Mouse (Mus musculus) kidney, postnatal 36 days (tissue): ENCODE measurements around the gene Tpd52l2.

Experiments used
- DNase-seq, 2 experiments: peaks; one replicate each; pipeline ENCODE4 v3.0.0; 2021 to 2022; ENCODE audit warnings: mixed read lengths in 2 of 2

The Tpd52l2 gene

DNA sequence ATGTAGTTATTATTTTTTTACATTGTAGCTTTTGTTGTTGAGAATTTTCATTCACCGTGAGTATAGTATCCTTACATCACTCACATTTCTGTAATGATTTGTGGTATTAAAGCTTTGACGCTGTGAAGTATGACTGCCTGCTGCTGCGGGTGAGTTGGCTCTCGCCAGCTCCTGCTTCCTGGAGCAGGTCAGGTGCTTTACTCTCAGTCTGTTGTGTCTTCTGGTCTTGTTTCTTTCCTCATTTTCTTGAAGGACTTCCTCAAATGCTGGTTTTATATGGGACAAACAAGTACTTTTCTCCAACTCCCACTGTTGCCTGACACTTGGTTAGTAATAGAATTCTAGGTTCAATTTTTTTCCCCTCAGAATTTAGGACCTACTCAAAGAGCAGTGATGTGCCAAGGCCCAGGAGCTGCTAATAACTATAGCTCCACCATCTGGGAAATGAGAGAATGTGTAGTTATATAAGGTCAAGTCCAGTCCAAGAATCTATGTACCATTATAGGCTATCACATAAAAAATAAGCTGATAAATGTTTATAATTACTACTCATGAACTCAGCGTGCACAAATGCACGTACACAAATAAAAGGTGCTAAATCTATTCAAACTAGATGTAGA lies 44.9 kb downstream of the Tpd52l2 start:
- DNase-seq, result no peak

DNA sequence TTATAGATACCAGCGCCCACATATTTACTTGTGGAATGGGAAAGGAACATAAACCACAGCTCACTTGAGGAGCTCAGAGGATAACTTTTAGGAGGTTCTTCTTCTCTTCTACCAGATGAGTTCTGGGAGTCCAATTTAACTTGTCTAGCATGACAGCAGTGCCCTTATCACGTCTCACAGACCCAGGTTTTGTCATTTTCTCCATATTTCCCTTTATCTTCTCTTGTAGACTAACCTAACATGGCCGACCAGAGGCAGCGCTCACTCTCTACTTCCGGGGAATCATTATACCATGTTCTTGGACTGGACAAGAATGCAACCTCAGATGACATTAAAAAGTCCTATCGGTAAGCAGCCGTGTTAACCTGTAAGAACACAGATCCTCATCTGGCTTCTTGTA lies 49.2 kb downstream of the Tpd52l2 start:
- no peak for DNase-seq

DNA sequence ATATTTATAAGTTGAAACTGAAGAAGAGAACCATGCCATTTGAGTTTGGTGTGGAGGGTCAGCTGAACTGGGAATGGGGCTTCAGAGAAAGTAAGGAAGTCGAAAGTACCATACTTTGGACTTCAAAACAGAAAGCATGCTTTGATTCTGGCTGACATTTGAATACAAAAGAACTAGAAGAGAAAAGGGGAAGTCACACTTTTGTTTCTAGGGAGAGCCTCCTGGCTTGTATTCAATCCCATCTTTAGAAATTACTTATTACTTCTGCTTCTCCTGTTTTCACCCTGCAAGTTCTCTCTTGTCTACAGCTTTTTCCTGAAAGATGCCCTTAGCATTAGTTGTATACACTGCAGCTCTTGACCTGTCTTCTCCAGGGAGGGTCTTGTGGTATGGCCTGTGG lies 51.3 kb downstream of the Tpd52l2 start:
- no peak for DNase-seq

DNA sequence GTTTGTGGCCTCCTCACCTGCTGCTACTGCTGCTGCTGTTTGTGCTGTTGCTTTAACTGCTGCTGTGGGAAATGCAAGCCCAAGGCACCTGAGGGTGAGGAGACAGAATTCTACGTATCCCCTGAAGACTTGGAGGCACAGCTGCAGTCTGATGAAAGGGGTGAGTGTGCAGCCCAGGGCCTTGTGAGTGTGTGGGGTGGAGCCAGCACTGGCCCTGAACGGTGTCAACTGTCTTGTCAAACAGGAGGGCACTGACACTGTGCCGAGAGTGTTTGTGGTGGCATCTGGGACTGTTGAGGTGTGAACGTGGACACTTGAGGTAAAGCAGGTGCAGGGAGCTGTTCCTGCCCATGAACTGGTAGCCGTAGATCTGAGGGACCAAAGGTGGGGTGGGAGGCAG lies 51.7 kb downstream of the Tpd52l2 start:
- DNase-seq, result no peak

DNA sequence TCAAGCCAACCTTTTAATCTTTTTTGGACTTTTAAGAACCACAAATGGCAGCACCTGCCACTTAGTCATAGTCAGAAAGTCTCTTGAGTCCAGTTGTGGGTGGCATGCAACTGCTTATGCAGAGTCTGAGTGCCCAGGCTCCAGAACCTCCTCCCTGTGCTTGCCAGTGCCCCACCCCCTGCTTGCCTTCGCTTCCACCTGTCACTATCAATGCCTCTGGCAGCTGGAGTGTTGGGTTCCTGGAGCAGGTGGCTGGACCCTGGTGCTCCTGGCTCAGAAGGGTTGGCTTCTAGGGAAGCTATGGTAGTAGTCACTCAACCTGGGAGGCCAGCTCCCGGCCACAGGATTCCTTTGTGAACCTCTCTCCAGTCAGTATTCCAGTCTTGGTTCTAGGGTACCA lies 53.3 kb downstream of the Tpd52l2 start:
- no peak for DNase-seq

DNA sequence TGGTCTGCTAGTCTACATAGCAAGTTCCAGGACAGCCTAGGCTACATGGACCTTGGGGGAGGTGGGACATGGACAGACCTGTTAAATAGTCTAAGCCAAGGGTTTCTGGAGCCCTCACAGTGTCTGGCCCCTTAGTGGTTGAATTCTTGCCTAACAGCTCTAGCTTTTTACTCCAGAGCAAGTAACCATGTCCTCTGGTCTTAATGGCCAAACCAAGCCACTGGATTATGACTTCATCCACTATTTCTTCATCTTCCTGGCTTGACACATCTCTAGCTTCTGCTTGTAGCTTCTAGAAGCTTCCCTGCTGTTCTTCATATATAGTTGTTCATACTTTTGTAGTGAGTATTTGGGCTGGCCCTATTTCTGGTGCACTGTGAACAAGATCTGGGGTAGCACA lies 56.8 kb downstream of the Tpd52l2 start:
- no peak for DNase-seq

DNA sequence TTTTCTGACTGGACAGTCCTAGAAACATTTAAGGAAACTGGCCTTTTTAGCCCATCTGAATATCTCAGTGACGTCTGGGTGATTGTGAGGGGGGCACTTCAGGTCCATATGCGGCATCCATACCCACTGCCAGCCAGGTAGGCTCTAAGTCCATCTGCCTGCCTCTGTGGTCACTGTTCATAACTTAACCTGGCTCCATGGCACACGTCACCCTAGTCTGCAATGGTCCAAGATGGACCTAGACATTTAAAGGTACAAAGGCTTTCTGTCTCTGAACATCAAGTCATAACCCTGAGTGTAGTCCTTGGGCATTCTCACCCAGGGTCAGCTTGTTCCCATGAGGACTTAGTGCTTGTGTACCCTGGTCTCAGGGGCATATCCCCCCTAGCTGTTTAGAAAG lies 70.4 kb downstream of the Tpd52l2 start:
- DNase-seq, result no peak
